Mouse (Mus musculus): ENCODE measurements around the gene Ces1a.

Gene Ces1a

DNA sequence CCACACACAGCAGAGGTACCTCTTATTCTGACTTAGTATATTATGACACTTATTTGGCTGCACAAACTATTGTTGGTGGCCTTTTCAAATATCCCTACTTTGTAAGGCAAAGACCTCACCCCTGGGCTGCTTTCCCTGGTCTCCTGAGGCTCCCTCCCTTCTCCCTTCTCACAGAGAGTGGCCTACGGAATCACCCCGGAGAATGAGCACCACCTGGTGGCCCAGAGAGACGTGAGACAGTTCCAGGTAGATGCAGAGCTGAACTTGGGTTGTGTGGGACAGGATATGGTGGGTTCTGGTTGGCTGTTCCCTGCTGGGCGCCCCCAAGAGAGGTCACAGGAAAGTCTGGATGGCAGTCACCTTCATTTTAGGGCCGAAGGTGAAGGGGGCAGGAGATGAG is 51.2 kb downstream of the Ces1a start:
- DNase-seq (ENCODE audit: low spot score in 2 of 2), result no peak

DNA sequence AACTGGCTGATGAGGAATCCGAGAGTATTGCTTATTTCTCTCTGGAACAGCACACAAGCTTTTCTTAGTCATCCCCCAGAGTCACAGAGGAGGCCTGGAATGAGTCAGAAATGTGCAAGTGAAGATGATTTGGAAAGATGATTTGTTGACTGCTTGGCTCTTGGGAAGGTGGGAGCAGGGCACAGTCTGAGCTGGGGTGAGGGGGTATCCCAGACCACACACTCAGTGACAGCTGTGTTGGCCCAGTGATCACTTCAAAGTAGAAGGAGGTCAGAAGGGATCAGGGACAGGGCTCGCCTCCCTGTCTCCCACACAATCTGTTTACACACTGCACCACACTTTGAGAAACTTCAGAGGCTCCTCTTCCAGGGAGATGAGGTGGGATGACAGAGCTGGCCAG is 63.6 kb downstream of the Ces1a start:
- DNase-seq (ENCODE audit: low spot score in 2 of 2), result no peak

GRCm38 (mm10) chr8:92982491-92982890 is 65.5 kb downstream of the Ces1a start:
- no peak for DNase-seq (ENCODE audit: low spot score in 2 of 2)

GRCm38 (mm10) chr8:92976656-92977055 is 71.3 kb downstream of the Ces1a start:
- no peak for DNase-seq (ENCODE audit: low spot score in 2 of 2)

DNA sequence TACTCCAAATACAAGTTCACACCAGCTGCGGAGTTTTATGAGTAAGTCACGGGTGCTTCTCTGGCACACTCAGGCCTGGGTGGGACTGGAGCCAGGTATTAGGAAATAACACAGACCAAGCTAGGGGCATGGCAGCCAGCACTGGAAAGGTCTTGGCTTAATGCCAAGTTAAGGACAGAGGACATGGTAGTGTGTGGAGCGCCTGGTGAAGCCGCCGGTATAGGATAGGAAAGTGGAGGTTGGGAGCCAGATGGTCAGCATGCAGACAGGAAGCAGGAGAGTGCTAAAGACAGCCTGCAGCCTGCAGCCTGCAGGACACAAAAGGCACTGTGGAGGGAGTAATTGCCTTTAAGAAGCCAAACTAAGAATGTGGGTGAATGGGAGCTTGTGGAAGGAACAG is 75.0 kb downstream of the Ces1a start:
- DNase-seq (ENCODE audit: low spot score in 2 of 2), result no peak
